Mouse (Mus musculus): Measurements from ENCODE around the gene Ccdc169.

DNA sequence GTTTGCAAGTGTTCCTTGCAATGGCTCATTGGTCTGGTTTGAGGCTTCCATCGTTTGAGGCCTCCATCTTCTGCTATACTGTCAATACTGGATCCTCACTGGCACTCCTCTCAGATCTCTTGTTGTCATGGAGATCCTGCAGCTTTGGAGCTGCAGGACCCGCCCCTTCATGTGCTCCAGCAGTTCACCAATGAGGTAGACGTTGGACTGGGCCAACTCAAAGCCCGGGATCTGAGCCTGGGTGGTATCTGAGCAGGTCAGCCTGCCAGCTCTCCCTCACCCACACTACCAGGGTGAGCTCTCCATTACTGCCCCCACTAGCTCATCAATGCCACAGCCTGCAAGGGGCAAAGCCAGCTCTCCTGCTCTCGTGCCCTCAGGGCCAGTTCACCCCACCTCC lies 20.3 kb downstream of the Ccdc169 start:
- TF ChIP-seq GATA1 (IDR thresholded peaks at IDR 0.05; ENCODE audit: borderline replicate concordance, low read length), result no peak
- no peak for TF ChIP-seq FLI1 (IDR thresholded peaks at IDR 0.05; ENCODE audit: low read length)

Data from megakaryocyte, embryonic 14.5 days (primary cell).